Mouse (Mus musculus) heart, adult 9 months (tissue): ENCODE measurements around the gene Mrpl4.
"Not testable (repeated sequence)": the region's sequence is repeated elsewhere in the genome, so short reads cannot be mapped to it uniquely, and the experiment has no call there.

Experiments used
- DNase-seq, 2 experiments: peaks; one replicate each; pipeline ENCODE4 v3.0.0; 2022; ENCODE audit warnings: low spot score in 2 of 2

Gene Mrpl4

GRCm38 (mm10) chr9:20986952-20987686, 15.4 kb upstream of the Mrpl4 start:
- peak; percentile 59 to 61 for DNase-seq

DNA sequence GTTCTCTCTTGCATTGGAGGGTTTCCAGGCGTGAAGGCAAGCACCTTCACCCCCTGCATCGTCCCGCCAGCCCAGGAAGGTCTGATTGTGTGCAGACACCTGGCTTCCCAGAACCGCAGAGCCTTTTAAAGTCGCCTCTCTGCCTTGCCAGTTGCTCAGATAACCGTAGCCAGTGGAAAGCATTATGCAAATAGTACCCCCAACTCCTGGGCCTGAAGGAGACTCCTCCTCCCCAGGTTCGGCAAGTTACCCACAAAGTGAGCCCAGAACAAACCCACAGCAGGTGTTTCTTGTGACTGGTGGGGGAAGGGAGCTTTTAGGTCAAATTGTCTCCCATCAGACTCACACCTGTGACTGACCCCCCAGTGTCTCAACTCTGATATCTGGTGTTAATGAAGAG, 14.6 kb upstream of the Mrpl4 start:
- no peak for DNase-seq

GRCm38 (mm10) chr9:20990861-20991260, 11.7 kb upstream of the Mrpl4 start:
- no peak for DNase-seq

GRCm38 (mm10) chr9:20991587-20991986, 11.0 kb upstream of the Mrpl4 start:
- DNase-seq: no peak

GRCm38 (mm10) chr9:20993165-20993898, 9.2 kb upstream of the Mrpl4 start:
- no peak for DNase-seq

- DNase-seq: no peak
Observed at GRCm38 (mm10) chr9:20995069-20995468, 7.5 kb upstream of the Mrpl4 start.

DNA sequence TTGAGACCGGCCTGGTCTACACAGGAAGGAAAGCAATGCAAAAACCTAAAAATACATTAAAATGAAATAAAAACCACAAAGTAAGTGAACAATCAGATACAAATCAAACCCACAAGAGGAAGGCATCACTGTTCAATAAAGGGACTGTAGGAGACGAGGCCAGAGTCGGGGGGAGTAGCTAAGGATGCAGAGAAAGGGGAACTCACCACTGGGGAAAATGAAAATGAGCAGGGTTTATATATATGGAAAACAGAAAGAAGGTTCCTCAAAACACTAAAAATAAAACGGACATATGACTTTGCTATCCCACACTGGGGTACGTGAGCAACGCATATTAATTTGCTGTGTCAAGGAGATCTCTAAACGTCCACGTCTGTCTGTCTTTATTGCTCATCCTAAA, 5.5 kb upstream of the Mrpl4 start:
- DNase-seq: no peak

GRCm38 (mm10) chr9:20998337-20998736, 4.2 kb upstream of the Mrpl4 start:
- DNase-seq: not testable (repeated sequence)

- DNase-seq: no peak
Observed at GRCm38 (mm10) chr9:21000811-21001210, 1.7 kb upstream of the Mrpl4 start.

GRCm38 (mm10) chr9:21001651-21002200, 812 bp upstream of the Mrpl4 start:
- no peak for DNase-seq

DNA sequence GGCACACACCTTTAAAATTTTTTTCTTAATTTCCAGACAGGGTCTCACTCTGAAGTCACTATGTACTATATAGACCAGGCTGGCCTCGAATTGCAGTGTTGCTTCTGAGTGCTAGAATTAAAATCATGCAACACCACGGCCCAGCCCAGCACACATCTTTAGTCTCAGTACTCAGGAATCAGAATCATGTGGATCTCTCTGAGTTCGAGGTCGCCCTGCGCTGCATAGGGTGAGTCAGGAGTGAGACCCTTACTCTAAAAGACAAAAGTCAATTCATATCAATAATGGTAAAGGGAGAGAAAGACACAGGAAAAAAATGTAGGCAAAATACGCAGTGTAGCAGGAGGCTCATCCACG, 290 bp upstream of the Mrpl4 start:
- DNase-seq: no peak

DNA sequence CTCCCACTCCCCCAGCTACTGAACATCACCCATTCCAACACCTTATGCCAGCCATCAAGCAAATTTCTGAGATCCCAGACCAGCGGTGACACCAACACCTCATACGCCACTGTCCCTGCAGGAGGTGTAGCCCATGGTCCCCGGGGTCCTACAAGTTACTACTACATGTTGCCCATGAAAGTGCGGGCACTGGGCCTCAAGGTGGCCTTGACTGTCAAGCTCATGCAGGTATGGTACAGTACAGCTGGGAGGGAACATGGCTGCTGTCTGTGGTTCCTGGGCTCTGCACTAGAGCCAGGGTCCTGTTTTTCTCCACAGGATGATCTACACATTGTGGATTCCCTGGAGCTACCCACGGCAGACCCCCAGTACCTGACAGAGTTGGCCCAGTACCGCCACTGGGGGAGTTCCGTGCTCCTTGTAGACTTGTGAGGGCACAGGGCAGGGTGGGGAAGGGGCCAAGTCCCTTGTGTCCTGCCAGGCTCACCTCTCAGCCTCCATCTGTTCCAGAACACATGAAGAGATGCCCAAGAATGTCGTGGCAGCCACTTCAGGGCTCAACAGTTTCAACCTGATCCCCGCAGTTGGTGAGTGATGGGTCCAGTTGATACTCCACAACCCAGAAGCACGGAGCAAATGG, 4.9 kb downstream of the Mrpl4 start:
- DNase-seq: no peak

DNA sequence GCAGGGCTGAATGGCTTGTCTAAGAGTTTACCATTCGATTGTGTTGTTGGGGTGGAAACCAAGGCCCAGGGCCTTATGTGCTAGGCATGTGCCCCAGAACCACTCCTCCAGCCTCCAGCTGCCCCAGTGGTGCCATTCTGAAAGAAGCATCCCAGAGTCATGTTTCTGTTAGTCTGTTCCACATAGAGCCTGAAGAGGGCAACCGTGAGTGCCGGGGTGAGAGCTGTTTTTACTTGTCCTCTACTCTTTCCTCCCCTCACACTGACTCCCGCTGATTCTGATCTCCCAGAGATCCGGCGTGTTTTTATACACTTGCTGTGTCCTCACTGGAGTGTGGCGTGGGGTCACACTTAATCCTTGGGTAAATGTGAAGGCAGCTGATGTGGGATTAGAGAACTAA, 5.5 kb downstream of the Mrpl4 start:
- no peak for DNase-seq

DNA sequence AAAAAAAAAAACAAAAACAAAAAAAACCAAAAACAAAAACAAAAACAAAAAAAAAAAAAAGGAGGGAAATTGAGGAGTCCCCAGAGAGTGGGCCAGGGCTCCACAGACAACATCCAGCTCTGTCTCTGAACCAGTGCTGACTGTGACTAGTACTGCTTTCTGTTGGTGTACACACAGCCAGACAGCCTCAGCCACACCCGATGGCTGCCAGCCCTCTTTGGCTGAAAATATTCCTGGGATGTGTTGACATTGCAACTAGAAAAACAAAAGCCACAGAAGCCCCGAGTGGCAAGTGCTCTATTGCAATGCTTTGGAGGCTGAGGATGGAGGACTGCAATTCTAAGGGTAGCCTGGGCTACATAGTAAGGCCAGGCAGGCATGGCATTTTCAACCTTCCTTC, 7.8 kb downstream of the Mrpl4 start:
- peak in 1 of 2 experiments; percentile 67 for DNase-seq

- not testable (repeated sequence) for DNase-seq
Observed at GRCm38 (mm10) chr9:21010939-21011541, 8.5 kb downstream of the Mrpl4 start.

DNA sequence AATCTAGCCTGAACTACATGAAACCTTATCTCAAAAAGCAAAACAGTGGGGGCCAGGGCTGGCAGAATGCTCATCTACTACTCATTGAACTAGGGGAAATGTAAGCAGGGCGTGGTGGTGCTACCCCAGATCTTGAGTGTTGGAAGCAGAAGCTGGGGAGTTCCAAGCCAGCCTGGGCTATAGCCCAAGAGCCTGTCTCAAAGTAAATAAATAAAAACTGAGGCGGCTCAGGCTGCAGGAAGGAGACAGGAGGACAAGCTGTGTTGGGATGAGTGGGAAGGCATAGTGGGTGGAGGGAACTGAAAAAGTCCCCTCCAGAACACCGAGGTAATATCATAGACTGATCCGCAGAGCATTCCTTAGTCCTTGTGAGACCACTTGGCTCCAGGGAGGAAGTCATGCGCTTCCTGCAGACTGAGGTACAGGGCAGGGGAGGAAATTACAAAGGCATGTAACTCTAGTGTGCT, 9.3 kb downstream of the Mrpl4 start:
- DNase-seq: peak; percentile 71 to 76

DNA sequence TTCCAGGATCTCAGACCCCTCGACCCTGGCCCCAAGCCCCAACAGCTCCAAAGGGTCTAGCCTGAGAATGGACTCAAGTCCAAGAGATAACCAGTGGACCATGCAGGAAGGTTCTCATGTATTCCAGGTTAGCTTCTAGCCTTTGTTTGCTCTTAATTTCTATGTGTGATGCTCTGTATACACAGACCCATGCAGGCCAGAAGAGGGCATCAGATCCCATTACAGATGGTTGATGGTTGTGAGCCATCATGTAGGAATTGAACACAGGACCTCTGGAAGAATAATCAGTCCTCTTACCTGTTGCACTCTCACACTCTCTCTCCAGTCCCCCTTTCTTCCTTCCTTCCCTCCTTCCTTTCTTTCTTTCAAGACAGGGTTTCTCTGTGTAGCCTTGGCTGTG, 9.8 kb downstream of the Mrpl4 start:
- no peak for DNase-seq

- DNase-seq: peak; percentile 81 to 82
Observed at GRCm38 (mm10) chr9:21014691-21015570, 12.4 kb downstream of the Mrpl4 start.

GRCm38 (mm10) chr9:21015571-21016130, 13.1 kb downstream of the Mrpl4 start, which contains the start of gene Icam1:
Gene Icam1, plus strand, starts transcription at chr9:21015985.
- peak; percentile 82 to 83 for DNase-seq

DNA sequence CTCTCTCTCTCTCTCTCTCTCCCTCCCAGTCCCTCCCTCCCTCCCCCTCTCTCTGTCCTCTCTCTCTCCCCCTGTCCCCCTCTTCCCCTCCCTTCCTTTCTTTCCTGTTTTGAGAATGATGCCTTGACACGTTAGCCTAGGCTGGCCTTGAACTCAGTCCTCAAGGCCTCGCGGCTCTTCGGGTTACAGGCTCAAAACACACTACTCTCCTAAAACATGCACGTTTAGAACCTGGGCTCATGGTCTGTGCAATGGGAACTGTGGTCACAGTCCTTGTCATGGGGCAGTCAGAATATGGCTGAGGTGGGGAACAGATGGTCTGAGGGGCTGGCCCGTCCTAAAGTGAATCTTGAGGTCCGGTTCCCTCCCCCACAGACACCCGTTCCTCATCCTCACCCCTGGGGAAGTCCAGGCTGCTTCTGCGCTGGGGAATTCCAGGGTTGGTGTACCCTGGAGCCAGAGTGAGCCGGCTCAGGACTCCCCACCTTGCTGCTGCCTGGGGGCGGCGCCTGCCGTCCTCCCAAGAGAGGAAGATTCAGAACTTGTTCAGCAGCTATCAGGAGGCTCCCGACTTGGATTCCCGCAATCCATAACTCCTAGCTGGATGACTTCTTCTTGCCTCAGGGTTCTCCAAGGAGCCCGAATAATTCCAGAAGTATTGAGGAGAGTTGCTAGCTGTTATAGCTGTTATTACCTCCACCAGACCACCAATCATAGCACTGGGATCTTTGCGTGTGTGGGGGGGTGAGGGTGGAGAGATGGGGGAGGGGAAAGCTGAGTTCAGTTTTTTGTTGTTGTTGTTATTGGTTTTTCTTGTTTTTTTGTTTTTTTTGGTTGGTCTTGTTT, 14.0 kb downstream of the Mrpl4 start:
- DNase-seq: peak in 1 of 2 experiments; percentile 44
